Mouse (Mus musculus) layer of hippocampus, adult 8-10 months (tissue): Measurements from ENCODE around the gene Ankrd27. TPM values are rescaled to one million over a fixed set of nuclear protein-coding genes. Genes with fewer than 3 reads are reported as not detected.

Experiments used
- DNase-seq, 2 experiments: peaks; one replicate each; pipeline ENCODE4 v3.0.0; 2022; ENCODE audit warnings: low spot score in 2 of 2
- total RNA-seq, 4 experiments: library from RNA; stranded (reverse); gene quantifications; 2 replicates each; pipeline ENCODE4 v1.2.4; 2022

Gene Ankrd27
- total RNA-seq, 4 experiments from 2014 or later, result 38.4 to 49.5 (median 43.6) TPM

- DNase-seq, result no peak
Observed at GRCm38 (mm10) chr7:35583476-35584025, 2.5 kb upstream of the Ankrd27 start.

DNA sequence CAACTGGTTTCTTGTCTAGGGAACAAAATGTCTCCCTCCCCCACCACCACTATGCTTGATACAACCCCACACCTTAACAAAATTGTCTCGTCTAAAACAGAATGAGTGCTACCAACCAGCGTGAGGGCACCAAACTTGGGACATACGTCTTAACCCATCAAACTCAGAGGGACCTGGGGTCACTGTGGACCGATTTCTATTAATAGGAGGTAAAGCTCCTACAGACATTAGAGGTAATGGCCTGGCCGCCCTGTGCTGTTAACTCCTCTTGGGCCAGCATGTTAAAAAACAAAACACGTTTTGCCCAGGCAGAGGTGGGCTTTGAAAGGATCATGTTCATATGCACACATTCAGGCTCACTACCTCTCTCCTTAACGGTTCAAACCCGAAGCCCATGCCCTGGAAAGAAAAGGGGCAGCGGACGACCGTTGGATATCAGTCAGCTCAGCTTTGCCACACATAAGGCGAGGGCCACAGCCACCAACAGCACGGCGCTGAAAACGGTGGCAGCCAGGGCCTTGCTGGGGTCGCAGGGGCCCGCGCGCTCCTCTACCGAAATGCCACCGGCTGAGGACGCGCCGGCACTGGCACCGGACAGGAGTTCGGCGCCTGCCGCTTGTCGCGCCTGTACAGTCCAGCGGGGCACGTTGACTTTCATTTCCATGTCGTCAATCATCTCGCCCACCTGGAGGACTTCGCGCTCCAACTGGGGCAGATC, 1.8 kb upstream of the Ankrd27 start:
- no peak for DNase-seq

DNA sequence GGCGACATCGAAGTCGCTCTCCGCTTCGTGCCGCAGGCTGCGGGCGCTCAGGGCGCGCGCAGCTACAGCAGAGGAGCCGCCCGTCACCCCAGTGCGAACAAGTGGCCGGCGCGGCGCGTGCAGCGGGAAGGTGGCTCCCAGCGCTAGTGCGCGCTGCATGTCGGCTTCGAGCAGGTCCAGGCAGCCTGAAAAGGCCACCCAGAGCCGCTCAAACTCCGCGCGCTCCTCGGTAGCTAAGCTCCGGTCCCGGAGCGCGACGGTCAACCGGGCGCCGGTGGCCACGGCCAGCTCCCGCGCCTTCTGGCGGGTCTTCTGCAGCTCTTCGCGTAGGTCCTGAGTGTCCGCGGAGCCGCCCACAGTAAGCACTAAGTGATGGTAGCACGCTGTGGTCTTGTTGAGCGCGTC, 1.3 kb upstream of the Ankrd27 start:
- no peak for DNase-seq

DNA sequence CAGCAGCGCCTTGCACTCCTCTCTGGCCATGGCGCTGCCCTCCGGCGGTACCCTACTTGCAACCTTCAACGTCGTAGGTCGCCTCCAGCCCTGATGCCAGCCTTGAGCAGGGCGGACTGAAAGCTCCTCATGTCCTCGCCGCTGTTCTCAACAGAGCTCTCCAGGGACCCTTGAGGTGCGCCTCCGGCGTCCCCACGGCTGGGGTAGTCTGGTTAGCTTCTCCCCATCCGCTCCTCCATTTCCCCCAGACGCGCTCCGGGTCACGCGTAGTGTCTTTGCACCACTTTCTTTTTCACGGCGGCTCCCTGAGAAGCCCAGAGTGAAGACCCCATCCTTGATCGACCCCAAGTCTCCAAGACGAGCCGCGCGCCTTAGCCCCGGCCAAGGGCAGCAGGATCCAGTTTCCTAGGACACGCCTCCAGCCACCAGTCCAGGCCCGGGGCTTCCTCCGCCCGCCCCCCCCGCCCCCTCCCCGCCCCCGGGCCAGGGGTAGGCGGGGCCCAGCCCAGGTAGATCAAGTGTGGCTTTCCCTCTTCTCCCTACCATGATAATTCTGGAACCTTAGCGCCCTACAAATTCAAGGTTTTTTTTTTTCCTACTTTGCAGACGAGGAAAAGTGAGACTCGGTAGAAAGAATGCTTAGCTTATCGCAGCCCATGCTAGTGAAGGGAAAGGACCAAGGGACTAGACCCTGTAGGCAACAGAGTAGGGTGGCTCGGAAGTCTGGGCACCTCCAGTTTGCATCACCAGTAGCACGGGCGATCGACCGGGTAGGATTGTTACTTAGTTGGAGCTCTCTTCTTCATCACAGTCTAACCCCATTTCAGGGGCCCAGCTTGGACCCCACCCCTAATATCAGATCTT, 621 bp upstream of the Ankrd27 start, which contains the start of gene Rgs9bp:
TSS of gene Rgs9bp (minus strand) at position 392 of the 864 bp plus-strand sequence.
- DNase-seq, result no peak

GRCm38 (mm10) chr7:35586906-35587445, 932 bp downstream of the Ankrd27 start:
- DNase-seq, result no peak

- no peak for DNase-seq
Observed at GRCm38 (mm10) chr7:35587728-35588127, 1.7 kb downstream of the Ankrd27 start.

- no peak for DNase-seq
Observed at GRCm38 (mm10) chr7:35588680-35589428, 2.8 kb downstream of the Ankrd27 start.

GRCm38 (mm10) chr7:35589485-35589884, 3.4 kb downstream of the Ankrd27 start:
- no peak for DNase-seq

GRCm38 (mm10) chr7:35590731-35591191, 4.7 kb downstream of the Ankrd27 start:
- no peak for DNase-seq

- no peak for DNase-seq
Observed at GRCm38 (mm10) chr7:35594311-35594710, 8.3 kb downstream of the Ankrd27 start.

DNA sequence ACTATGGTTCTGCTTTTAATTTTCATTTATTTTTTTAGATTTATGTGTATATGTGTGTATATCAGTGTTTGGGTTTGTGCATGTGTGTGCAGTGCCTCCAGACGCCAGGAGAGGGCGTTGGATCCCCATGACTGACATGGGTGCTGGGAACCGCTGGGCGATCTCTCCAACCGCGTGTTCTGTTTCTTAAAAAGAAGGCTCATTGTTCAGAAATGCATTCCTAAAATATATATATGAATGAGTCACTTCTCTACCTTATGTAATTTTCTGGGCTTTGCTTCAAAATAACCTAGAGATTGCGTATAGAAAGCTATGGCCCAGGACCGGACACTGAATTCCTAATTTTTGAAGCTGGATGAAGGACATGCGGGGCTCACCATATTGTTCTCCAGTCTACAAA, 13.4 kb downstream of the Ankrd27 start:
- no peak for DNase-seq

DNA sequence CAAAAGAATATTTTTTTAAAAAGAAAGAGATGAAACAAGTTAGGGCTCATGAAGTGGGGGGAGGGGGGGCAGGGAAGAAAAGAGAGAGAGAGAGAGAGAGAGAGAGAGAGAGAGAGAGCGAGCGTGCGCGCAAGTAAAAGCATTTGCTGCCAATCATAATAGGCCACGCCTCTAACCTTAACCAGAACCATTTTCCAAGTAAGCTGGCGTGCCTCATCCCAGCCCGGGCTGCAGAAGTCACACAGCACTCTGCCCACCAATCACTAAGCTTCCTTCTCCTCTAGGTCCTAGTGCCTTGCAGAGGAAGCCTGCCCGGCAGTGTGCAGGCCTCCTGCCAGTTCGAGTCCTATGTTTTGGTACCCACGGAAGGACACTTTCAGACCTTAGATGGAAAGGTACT, 14.0 kb downstream of the Ankrd27 start:
- DNase-seq, result no peak

- DNase-seq, result no peak
Observed at GRCm38 (mm10) chr7:35601106-35601505, 15.1 kb downstream of the Ankrd27 start.

GRCm38 (mm10) chr7:35602766-35603165, 16.7 kb downstream of the Ankrd27 start:
- DNase-seq, result no peak

DNA sequence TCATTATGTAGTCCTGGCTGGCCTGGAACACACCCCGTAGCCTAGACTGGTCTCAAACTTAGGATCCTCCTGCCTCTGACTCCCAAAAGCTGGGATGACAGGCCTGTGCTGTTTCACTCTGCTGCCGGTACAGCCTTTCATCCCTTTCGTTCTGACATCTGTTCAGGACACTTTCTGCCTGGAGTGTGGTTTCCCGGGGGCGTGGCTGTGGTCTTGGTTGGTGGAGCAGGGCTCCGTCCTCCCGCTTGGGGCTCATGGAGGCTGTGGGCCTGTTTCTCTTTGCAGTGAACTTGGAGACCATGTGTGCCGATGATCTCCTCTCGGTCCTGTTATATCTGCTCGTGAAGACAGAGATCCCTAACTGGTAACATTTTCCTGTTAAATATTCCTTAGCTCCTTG, 20.8 kb downstream of the Ankrd27 start:
- no peak for DNase-seq

- no peak for DNase-seq
Observed at GRCm38 (mm10) chr7:35609245-35609644, 23.2 kb downstream of the Ankrd27 start.

DNA sequence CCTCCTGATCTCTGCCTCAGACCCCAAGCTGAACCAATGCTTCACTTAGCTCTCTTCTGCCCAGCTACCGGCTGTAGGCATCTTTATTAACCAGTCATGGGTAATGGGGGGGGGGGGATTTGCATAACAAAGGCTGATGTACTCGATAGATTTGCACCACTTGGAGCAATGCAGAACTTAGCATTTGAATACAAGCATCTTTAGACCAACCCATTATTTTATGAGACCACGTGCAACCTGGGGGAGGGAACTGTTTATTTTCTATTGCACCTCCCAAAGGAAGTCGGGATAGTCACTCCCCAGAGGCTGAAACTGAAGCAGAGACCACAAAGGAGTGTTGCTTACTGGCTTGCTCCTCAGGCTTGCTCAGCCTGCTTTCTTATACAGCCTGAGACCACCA, 31.5 kb downstream of the Ankrd27 start:
- no peak for DNase-seq

DNA sequence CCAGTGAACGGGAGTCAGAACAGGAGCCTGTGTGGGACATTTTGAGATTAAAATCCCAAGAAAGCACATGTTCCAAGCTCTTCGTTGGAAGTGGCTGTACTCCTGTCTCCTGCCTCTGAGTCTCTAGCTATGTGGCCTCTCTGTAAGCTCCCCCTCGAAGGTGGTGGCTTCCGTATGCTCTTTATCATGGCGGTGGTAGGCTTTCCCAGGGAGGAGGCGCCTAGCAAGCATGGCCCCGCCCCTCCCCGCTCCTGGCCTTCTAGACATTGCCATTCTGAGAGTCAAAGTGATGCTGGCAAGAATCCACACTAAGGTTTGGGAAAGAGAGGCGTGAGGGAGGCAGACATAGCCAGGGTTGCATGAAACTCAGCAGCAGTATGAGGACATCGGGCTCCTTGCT, 36.6 kb downstream of the Ankrd27 start:
- DNase-seq, result no peak

DNA sequence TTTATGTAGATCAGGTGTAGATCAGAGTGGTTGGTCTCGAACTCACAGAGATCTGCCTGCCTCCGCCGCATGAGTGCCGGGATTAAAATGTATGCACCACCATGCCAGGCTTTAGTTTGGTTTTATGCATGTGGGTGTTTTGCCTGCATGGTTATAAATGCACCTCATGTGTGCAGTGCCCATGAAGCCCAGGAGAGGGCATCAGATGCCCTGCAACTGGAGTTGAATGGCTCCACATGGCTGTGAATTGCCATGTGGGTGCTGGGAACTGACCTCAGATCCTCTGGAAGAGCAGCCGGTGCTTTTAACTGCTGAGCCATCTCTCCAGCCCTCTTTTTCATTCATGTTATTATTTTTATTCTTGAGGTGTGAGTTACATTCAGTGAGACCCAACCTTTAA, 40.0 kb downstream of the Ankrd27 start:
- no peak for DNase-seq

DNA sequence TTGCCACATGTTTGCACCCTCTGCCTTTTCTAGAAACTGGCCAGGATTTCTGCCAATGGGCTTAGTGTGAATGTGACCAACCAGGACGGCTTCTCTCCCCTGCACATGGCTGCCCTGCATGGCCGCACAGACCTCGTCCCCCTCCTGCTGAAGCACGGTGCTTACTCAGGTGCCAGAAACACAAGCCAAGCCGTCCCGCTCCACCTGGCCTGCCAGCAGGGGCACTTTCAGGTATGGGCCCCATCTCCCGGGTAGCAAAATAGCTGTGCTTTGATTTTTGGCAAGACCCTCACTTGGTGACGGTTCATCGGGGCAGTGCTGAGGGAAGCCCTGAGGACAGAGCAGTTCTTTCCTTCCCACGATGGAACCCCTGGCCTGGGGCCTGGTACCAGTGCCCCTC, 41.3 kb downstream of the Ankrd27 start:
- no peak for DNase-seq

DNA sequence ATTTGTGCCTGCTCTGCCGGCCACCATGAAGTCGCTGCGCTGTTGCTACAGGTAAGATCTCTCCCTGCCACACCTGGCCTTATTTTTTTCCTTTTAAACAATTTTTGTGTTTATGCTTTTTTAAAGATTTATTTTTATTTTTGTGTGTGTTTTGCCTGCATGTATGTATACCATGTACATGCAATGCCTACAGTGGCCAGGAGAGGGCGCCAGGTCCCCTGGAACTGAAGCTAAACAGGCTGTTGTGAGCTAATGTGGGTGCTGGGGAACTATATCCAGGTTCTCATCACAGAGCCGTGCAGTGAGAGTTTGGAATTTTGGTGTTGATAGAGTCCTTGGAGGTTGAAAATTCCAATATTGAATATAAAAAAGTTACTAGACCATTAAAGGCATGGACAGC, 42.5 kb downstream of the Ankrd27 start:
- no peak for DNase-seq
